Comparison of ENCODE assay signal across 11 mouse cellular contexts in the genomic region with DNA sequence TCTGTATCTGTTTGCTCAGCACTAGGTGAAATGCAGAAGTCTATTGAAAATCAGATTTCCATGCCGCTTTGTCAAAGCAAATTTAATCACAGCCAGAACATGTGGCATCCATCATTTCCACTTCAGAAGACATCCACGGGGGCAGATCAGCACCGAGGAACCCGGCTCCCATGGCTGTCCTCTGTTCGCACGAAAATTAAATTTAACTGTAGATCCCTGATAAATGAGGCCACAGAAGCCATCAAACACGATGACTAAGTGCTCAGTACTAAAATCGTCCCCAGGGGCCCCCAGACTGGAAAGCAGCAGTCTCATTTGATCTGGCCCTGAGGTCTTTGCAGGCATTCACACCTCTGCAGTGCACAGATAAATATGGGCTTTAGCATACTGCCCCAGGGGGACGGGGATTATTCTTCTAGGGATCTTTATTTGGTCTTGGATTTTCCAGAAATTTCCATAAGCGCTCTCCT.
DNase-seq lines count a peak whose midpoint lies in the region; ATAC-seq and TF ChIP-seq lines count a peak whose summit lies in the region.
"Had no signal": no experiment of that assay in that cellular context is flagged by ENCODE, and none has a peak within 500 bp of the region (broad histone marks: within the 10 kb centered on the region; RNA-seq: fewer than 3 reads in every experiment).

No protein-coding gene starts in this region.

- no peak overlapping the region for H3K4me3 ChIP-seq in forebrain, embryonic 13.5 days
- no peak overlapping the region for H3K4me3 ChIP-seq in forebrain, postnatal 0 days (ENCODE audit: low read depth, low read length)
- no peak overlapping the region for H3K4me3 ChIP-seq in lung, postnatal 0 days (ENCODE audit: low read depth, low read length)
- no peak overlapping the region for H3K4me3 ChIP-seq in hindbrain, embryonic 16.5 days (ENCODE audit: low read length)
- no peak overlapping the region for H3K4me3 ChIP-seq in left cerebral cortex, adult 2 months
- no peak overlapping the region for H3K4me3 ChIP-seq in liver, postnatal 0 days (ENCODE audit: low read depth, low read length)
- H3K4me3 ChIP-seq: erythroblast, embryonic 14.5 days had no signal

- H3K36me3 ChIP-seq in forebrain, embryonic 13.5 days (ENCODE audit: poor library complexity, severe bottlenecking), result no peaks in the 10 kb centered on the region
- H3K36me3 ChIP-seq in forebrain, postnatal 0 days (ENCODE audit: insufficient read depth), result no peaks in the 10 kb centered on the region
- no peaks in the 10 kb centered on the region for H3K36me3 ChIP-seq in lung, postnatal 0 days (ENCODE audit: insufficient read depth, low read length)
- no peaks in the 10 kb centered on the region for H3K36me3 ChIP-seq in hindbrain, embryonic 16.5 days (ENCODE audit: control insufficient read depth, insufficient read depth, low read length)
- no peaks in the 10 kb centered on the region for H3K36me3 ChIP-seq in liver, postnatal 0 days (replicated peaks; ENCODE audit: insufficient read depth, low read length)

- H3K27ac ChIP-seq in forebrain, embryonic 13.5 days, result no peak overlapping the region
- no peak overlapping the region for H3K27ac ChIP-seq in forebrain, postnatal 0 days (ENCODE audit: low read depth, low read length)
- H3K27ac ChIP-seq in lung, postnatal 0 days (ENCODE audit: low read length), result no peak overlapping the region
- H3K27ac ChIP-seq in hindbrain, embryonic 16.5 days (ENCODE audit: low read depth, low read length), result no peak overlapping the region
- no peak overlapping the region for H3K27ac ChIP-seq in left cerebral cortex, adult 2 months
- no peak overlapping the region for H3K27ac ChIP-seq in liver, postnatal 0 days (ENCODE audit: low read depth)

- peak; percentile 45; the same call in 1 of the 2 replicates for ATAC-seq in forebrain, embryonic 13.5 days
- no peak for ATAC-seq in forebrain, postnatal 0 days
- no peak for ATAC-seq in lung, postnatal 0 days
- peak; percentile 80 for ATAC-seq in hindbrain, embryonic 16.5 days
- no peak for ATAC-seq in liver, postnatal 0 days
- ATAC-seq: inflammation-experienced regulatory T-cells, adult 6 months had no signal

- DNase-seq in forebrain, postnatal 0 days, result no peak
- peak; percentile 5 for DNase-seq in lung, postnatal 25 days (ENCODE audit: low spot score)
- no peak for DNase-seq in lung, postnatal 0 days (ENCODE audit: low spot score)
- DNase-seq in retina, embryonic 14.5 days (ENCODE audit: low spot score), result peak; percentile 61
- no peak for DNase-seq in left cerebral cortex, adult 2 months (ENCODE audit: extremely low spot score in 1 of 2, low spot score in 2 of 2)
- DNase-seq in liver, postnatal 0 days, result no peak
- DNase-seq: B cell, adult 2 months had no signal

- TF ChIP-seq EP300 in lung, postnatal 0 days (IDR thresholded peaks at IDR 0.05), result no peak
- no peak for TF ChIP-seq EP300 in liver, postnatal 0 days (IDR thresholded peaks at IDR 0.05; ENCODE audit: low read depth)

- H3K9me3 ChIP-seq in forebrain, embryonic 13.5 days (replicated peaks), result no peaks in the 10 kb centered on the region
- no peaks in the 10 kb centered on the region for H3K9me3 ChIP-seq in forebrain, postnatal 0 days (ENCODE audit: low read length)
- no peaks in the 10 kb centered on the region for H3K9me3 ChIP-seq in lung, postnatal 0 days (ENCODE audit: low read length)
- H3K9me3 ChIP-seq in hindbrain, embryonic 16.5 days (ENCODE audit: control insufficient read depth, low read length), result no peaks in the 10 kb centered on the region
- H3K9me3 ChIP-seq in liver, postnatal 0 days (ENCODE audit: low read length), result no peaks in the 10 kb centered on the region

- no peak overlapping the region for H3K4me2 ChIP-seq in forebrain, embryonic 13.5 days
- H3K4me2 ChIP-seq in forebrain, postnatal 0 days (ENCODE audit: low read depth), result no peak overlapping the region
- no peak overlapping the region for H3K4me2 ChIP-seq in lung, postnatal 0 days (replicated peaks; ENCODE audit: low read depth, low read length)
- no peak overlapping the region for H3K4me2 ChIP-seq in hindbrain, embryonic 16.5 days (ENCODE audit: low read length)
- no peak overlapping the region for H3K4me2 ChIP-seq in liver, postnatal 0 days (ENCODE audit: low read depth, low read length)

- intact Hi-C loops in left cerebral cortex, adult 2 months (cut with DNase I), result no loop called here

- H3K9ac ChIP-seq in forebrain, embryonic 13.5 days, result no peak overlapping the region
- no peak overlapping the region for H3K9ac ChIP-seq in forebrain, postnatal 0 days
- H3K9ac ChIP-seq in lung, postnatal 0 days (replicated peaks; ENCODE audit: low read depth), result no peak overlapping the region
- H3K9ac ChIP-seq in hindbrain, embryonic 16.5 days (ENCODE audit: low read depth, low read length), result no peak overlapping the region
- H3K9ac ChIP-seq in liver, postnatal 0 days (replicated peaks), result no peak overlapping the region

- WGBS in forebrain, embryonic 13.5 days, result 58% methylated on average over 10 of the region's 10 CpGs
- WGBS in forebrain, postnatal 0 days, result 51% methylated on average over 10 of the region's 10 CpGs
- 25% methylated on average over 10 of the region's 10 CpGs for WGBS in lung, postnatal 0 days
- 26% methylated on average over 10 of the region's 10 CpGs for whole genome bisulfite sequencing in hindbrain, embryonic 16.5 days
- WGBS in liver, postnatal 0 days (ENCODE audit: insufficient replicate concordance), result 59% methylated on average over 10 of the region's 10 CpGs

- no peaks in the 10 kb centered on the region for H3K27me3 ChIP-seq in forebrain, embryonic 13.5 days
- H3K27me3 ChIP-seq in forebrain, postnatal 0 days (ENCODE audit: insufficient read depth, low read length), result no peaks in the 10 kb centered on the region
- H3K27me3 ChIP-seq in lung, postnatal 0 days (replicated peaks; ENCODE audit: insufficient read depth, low read length), result no peaks in the 10 kb centered on the region
- H3K27me3 ChIP-seq in hindbrain, embryonic 16.5 days (replicated peaks; ENCODE audit: control insufficient read depth, insufficient read depth, low read length), result no peaks in the 10 kb centered on the region
- no peaks in the 10 kb centered on the region for H3K27me3 ChIP-seq in liver, postnatal 0 days (ENCODE audit: insufficient read depth, low read length)

- no peaks in the 10 kb centered on the region for H3K4me1 ChIP-seq in forebrain, embryonic 13.5 days
- no peaks in the 10 kb centered on the region for H3K4me1 ChIP-seq in forebrain, postnatal 0 days (ENCODE audit: insufficient read depth)
- no peaks in the 10 kb centered on the region for H3K4me1 ChIP-seq in lung, postnatal 0 days (ENCODE audit: insufficient read depth, low read depth, low read length)
- 0 out of 2 replicates have a peak, but pooled peaks cover 4% of the 10 kb centered on the region for H3K4me1 ChIP-seq in hindbrain, embryonic 16.5 days (ENCODE audit: control insufficient read depth, insufficient read depth, low read depth, low read length)
- H3K4me1 ChIP-seq in liver, postnatal 0 days (ENCODE audit: insufficient read depth), result no peaks in the 10 kb centered on the region

- TF ChIP-seq CTCF in forebrain, postnatal 0 days (IDR thresholded peaks at IDR 0.05; ENCODE audit: low read depth), result no peak
- TF ChIP-seq CTCF in lung, postnatal 0 days (IDR thresholded peaks at IDR 0.05), result no peak
- TF ChIP-seq CTCF in left cerebral cortex, adult 2 months (IDR thresholded peaks at IDR 0.05), result no peak
- TF ChIP-seq CTCF in liver, postnatal 0 days (IDR thresholded peaks at IDR 0.05; ENCODE audit: low read depth), result no peak

Comparison
In these comparisons a context has a peak if more than half of its experiments do, and no peak if none do; other contexts are left out.
1. ATAC-seq: peak in forebrain, embryonic 13.5 days (single experiment) and hindbrain, embryonic 16.5 days (single experiment); none in forebrain, postnatal 0 days (single experiment), lung, postnatal 0 days (single experiment) and liver, postnatal 0 days (single experiment).
2. DNase-seq: peak in lung, postnatal 25 days (single experiment) and retina, embryonic 14.5 days (single experiment); none in forebrain, postnatal 0 days (single experiment), lung, postnatal 0 days (single experiment), left cerebral cortex, adult 2 months (0 of 2) and liver, postnatal 0 days (single experiment).